ENCODE assay signal across 8 mouse cellular contexts in genomic region chr2:143547251-143548090, GRCm38 (mm10). TPM values are rescaled to one million over a fixed set of nuclear protein-coding genes. Genes with fewer than 3 reads are reported as not detected.
DNase-seq lines count a peak whose midpoint lies in the region; ATAC-seq and TF ChIP-seq lines count a peak whose summit lies in the region.
"Had no signal": no experiment of that assay in that cellular context is flagged by ENCODE, and none has a peak within 500 bp of the region (broad histone marks: within the 10 kb centered on the region; RNA-seq: fewer than 3 reads in every experiment).

No protein-coding gene starts in this region.

- intact Hi-C loops in left cerebral cortex, adult 2 months (cut with DNase I), result loop anchor here (2.0 to 5.0 kb wide), 8 partner anchors 97 to 433 kb away; no protein-coding TSS in a partner anchor

- no peak for ATAC-seq in embryonic facial prominence, embryonic 14.5 days (ENCODE audit: low read depth)

- H3K9ac ChIP-seq in embryonic facial prominence, embryonic 14.5 days (ENCODE audit: low read depth, low read length), result no peak overlapping the region

- peak; percentile 40 for DNase-seq in cerebellum, adult 8-10 months
- DNase-seq in embryonic facial prominence, embryonic 14.5 days (ENCODE audit: low spot score), result no peak
- peak; percentile 60 to 70 for DNase-seq in left cerebral cortex, adult 2 months (ENCODE audit: extremely low spot score in 1 of 2, low spot score in 2 of 2)
- DNase-seq in retina, embryonic 14.5 days (ENCODE audit: low spot score), result peak; percentile 21
- DNase-seq in heart, postnatal 4 days, result no peak
- DNase-seq in urinary bladder, postnatal 10 days (ENCODE audit: low spot score), result no peak
- DNase-seq in adrenal gland, postnatal 14 days, result no peak

- WGBS in embryonic facial prominence, embryonic 14.5 days, result 2% methylated on average over 32 of the region's 32 CpGs

- no peaks in the 10 kb centered on the region for H3K9me3 ChIP-seq in embryonic facial prominence, embryonic 14.5 days (ENCODE audit: control insufficient read depth, low read length)

- H3K36me3 ChIP-seq in embryonic facial prominence, embryonic 14.5 days (ENCODE audit: control insufficient read depth, insufficient read depth, low read length), result no peaks in the 10 kb centered on the region

- H3K27ac ChIP-seq in embryonic facial prominence, embryonic 14.5 days (replicated peaks; ENCODE audit: low read depth, low read length), result no peak overlapping the region
- peak overlapping the region; percentile 97 for H3K27ac ChIP-seq in left cerebral cortex, adult 2 months

- H3K4me3 ChIP-seq in embryonic facial prominence, embryonic 14.5 days (ENCODE audit: low read depth, low read length), result peak overlapping the region; percentile 49
- H3K4me3 ChIP-seq in left cerebral cortex, adult 2 months, result peak overlapping the region; percentile 65

- peaks cover 4% of the 10 kb centered on the region; the same call in 1 of the 2 replicates for H3K4me1 ChIP-seq in embryonic facial prominence, embryonic 14.5 days (ENCODE audit: control insufficient read depth, insufficient read depth, low read length)

- H3K4me2 ChIP-seq in embryonic facial prominence, embryonic 14.5 days (ENCODE audit: low read depth, low read length), result peak overlapping the region; percentile 78

- peaks cover 51% of the 10 kb centered on the region for H3K27me3 ChIP-seq in embryonic facial prominence, embryonic 14.5 days (replicated peaks; ENCODE audit: control insufficient read depth, insufficient read depth, low read length)

- no peak for TF ChIP-seq CTCF in left cerebral cortex, adult 2 months (IDR thresholded peaks at IDR 0.05)

RNA-seq across cellular contexts. Expression of gene Pcsk2, which starts 1.5 kb away (rescaled TPM):
- 2.7 and 3.3 TPM in 2 replicates for polyA plus RNA-seq in embryonic facial prominence, embryonic 14.5 days (2014; fragmentation: Nextera tagmentation; extraction: Ambion mirVana)
- 100 to 1,000 TPM; 266 to 279 TPM for total RNA-seq in left cerebral cortex, adult 2 months (2021)
- total RNA-seq in heart, postnatal 4 days (2021), result under 1 TPM in 1 of 2 experiments, not detected in 1; 0.05 TPM
- 5.8 and 6.2 TPM in 2 replicates for total RNA-seq in adrenal gland, postnatal 14 days (2021)
- total RNA-seq: liver, adult 2 months had no signal
- polyA plus RNA-seq: liver, adult 2 months had no signal

Comparison
In these comparisons a context has a peak if more than half of its experiments do, and no peak if none do; other contexts are left out.
1. DNase-seq: peak in cerebellum, adult 8-10 months (single experiment), left cerebral cortex, adult 2 months (2 of 2) and retina, embryonic 14.5 days (single experiment); none in embryonic facial prominence, embryonic 14.5 days (single experiment), heart, postnatal 4 days (single experiment), urinary bladder, postnatal 10 days (single experiment) and adrenal gland, postnatal 14 days (single experiment).
2. RNA of gene Pcsk2, which starts 1.5 kb away (total RNA-seq): 266 to 279 TPM in left cerebral cortex, adult 2 months; 5.8 to 6.2 TPM in adrenal gland, postnatal 14 days and 0.05 TPM in heart, postnatal 4 days; every median in the first group is over 10 times any median in the second.